Mouse (Mus musculus): ENCODE measurements around the gene Lce3a.

Gene Lce3a

GRCm38 (mm10) chr3:92926130-92926529, at the start of gene Lce3a:
Lce3a (minus strand) TSS chr3:92926230.
- DNase-seq (ENCODE audit: low read depth), result no peak

GRCm38 (mm10) chr3:92966761-92967160, 40.7 kb upstream of the Lce3a start, which contains the start of gene Lce3e:
Lce3e (plus strand) TSS chr3:92967061.
- no peak for DNase-seq (ENCODE audit: low read depth)

- DNase-seq (ENCODE audit: low read depth), result no peak
Observed at GRCm38 (mm10) chr3:92957090-92957489, 31.1 kb upstream of the Lce3a start, which contains the start of gene Lce3d. Lce3d (plus strand) TSS chr3:92957390.

GRCm38 (mm10) chr3:92944186-92944585, 18.2 kb upstream of the Lce3a start, which contains the start of gene Lce3c:
Lce3c (plus strand) TSS chr3:92944486.
- no peak for DNase-seq (ENCODE audit: low read depth)

GRCm38 (mm10) chr3:92932679-92933078, 6.6 kb upstream of the Lce3a start, which contains the start of gene Lce3b:
Lce3b (plus strand) TSS chr3:92932979.
- DNase-seq (ENCODE audit: low read depth), result no peak

- peak; percentile 38 for DNase-seq (ENCODE audit: low read depth)
Observed at GRCm38 (mm10) chr3:92920364-92920763, 5.7 kb downstream of the Lce3a start.

GRCm38 (mm10) chr3:92907571-92907970, 18.5 kb downstream of the Lce3a start:
- DNase-seq (ENCODE audit: low read depth), result peak; percentile 32

- DNase-seq (ENCODE audit: low read depth), result no peak
Observed at GRCm38 (mm10) chr3:92905182-92905581, 20.8 kb downstream of the Lce3a start.

GRCm38 (mm10) chr3:92903640-92904039, 22.4 kb downstream of the Lce3a start:
- DNase-seq (ENCODE audit: low read depth), result peak; percentile 53

- DNase-seq (ENCODE audit: low read depth), result peak; percentile 27
Observed at GRCm38 (mm10) chr3:92902992-92903391, 23.0 kb downstream of the Lce3a start.

- DNase-seq (ENCODE audit: low read depth), result no peak
Observed at GRCm38 (mm10) chr3:92894489-92894888, 31.5 kb downstream of the Lce3a start.

GRCm38 (mm10) chr3:92894063-92894462, 32.0 kb downstream of the Lce3a start:
- no peak for DNase-seq (ENCODE audit: low read depth)

All from 416B (cell line).